8 mouse cellular contexts compared by ENCODE assay signal in genomic region chr13:51729887-51730361, GRCm38 (mm10).
A peak's percentile ranks its signal among the peaks of the same experiment; 100 is the strongest.
DNase-seq lines count a peak whose midpoint lies in the region; ATAC-seq and TF ChIP-seq lines count a peak whose summit lies in the region.

No protein-coding gene starts in this region.

- no peak for TF ChIP-seq POLR2A in ES-Bruce4 (IDR thresholded peaks at IDR 0.05; ENCODE audit: insufficient read depth, low read length)

- H3K4me3 ChIP-seq in heart, postnatal 0 days (ENCODE audit: low read depth, low read length): no peak overlapping the region
- H3K4me3 ChIP-seq in ES-Bruce4 (ENCODE audit: low read depth, low read length): no peak overlapping the region
- H3K4me3 ChIP-seq in embryonic facial prominence, embryonic 13.5 days: no peak overlapping the region
- no peak overlapping the region for H3K4me3 ChIP-seq in liver, embryonic 13.5 days (replicated peaks)

- H3K27me3 ChIP-seq in heart, postnatal 0 days (ENCODE audit: control insufficient read depth, insufficient read depth, low read length): no peaks in the 10 kb centered on the region
- H3K27me3 ChIP-seq in ES-Bruce4 (ENCODE audit: control insufficient read depth, insufficient read depth, low read length, poor library complexity, severe bottlenecking): no peaks in the 10 kb centered on the region
- H3K27me3 ChIP-seq in embryonic facial prominence, embryonic 13.5 days: no peaks in the 10 kb centered on the region
- H3K27me3 ChIP-seq in liver, embryonic 13.5 days: no peaks in the 10 kb centered on the region

- 7% methylated on average over 4 of the region's 4 CpGs for WGBS in heart, postnatal 0 days
- WGBS in embryonic facial prominence, embryonic 13.5 days: 8% methylated on average over 4 of the region's 4 CpGs
- 18% methylated on average over 4 of the region's 4 CpGs for WGBS in liver, embryonic 13.5 days (ENCODE audit: insufficient replicate concordance)

- no peak overlapping the region for H3K9ac ChIP-seq in heart, postnatal 0 days (replicated peaks; ENCODE audit: low read depth, low read length)
- no peak overlapping the region; the same call in 1 of the 2 replicates for H3K9ac ChIP-seq in ES-Bruce4 (ENCODE audit: low read depth, poor library complexity, severe bottlenecking)
- H3K9ac ChIP-seq in embryonic facial prominence, embryonic 13.5 days: no peak overlapping the region; the same call in 1 of the 2 replicates
- no peak overlapping the region for H3K9ac ChIP-seq in liver, embryonic 13.5 days

- TF ChIP-seq EP300 in heart, postnatal 0 days (IDR thresholded peaks at IDR 0.05; ENCODE audit: low read depth): no peak
- peak; percentile 78 for TF ChIP-seq EP300 in ES-Bruce4 (IDR thresholded peaks at IDR 0.05; ENCODE audit: insufficient read depth, low read depth, low read length)

- no peak for DNase-seq in heart, postnatal 0 days (ENCODE audit: low spot score)
- DNase-seq in heart, postnatal 36 days: no peak
- DNase-seq in liver, embryonic 13.5 days: no peak
- DNase-seq in adrenal gland, adult 18-20 months (ENCODE audit: low spot score in 2 of 2): no peak
- DNase-seq in yolk sac, embryonic 10.5 days (ENCODE audit: low spot score): no peak
- DNase-seq in adrenal gland, postnatal 36 days: no peak

- ATAC-seq in heart, postnatal 0 days (ENCODE audit: insufficient read depth, low read depth): peak; percentile 34; the same call in 1 of the 2 replicates
- no peak for ATAC-seq in embryonic facial prominence, embryonic 13.5 days (ENCODE audit: insufficient number of reproducible peaks, insufficient read depth, low FRiP score, low TSS enrichment, low read depth)
- ATAC-seq in liver, embryonic 13.5 days (ENCODE audit: low read depth): no peak

- no peak overlapping the region for H3K4me2 ChIP-seq in heart, postnatal 0 days (ENCODE audit: low read depth, low read length)
- no peak overlapping the region for H3K4me2 ChIP-seq in embryonic facial prominence, embryonic 13.5 days
- H3K4me2 ChIP-seq in liver, embryonic 13.5 days: no peak overlapping the region

- intact Hi-C loops in heart, postnatal 36 days (cut with DNase I): loop anchor here (5.0 kb wide), 2 partner anchors 62 to 82 kb away; partner anchors contain the start of gene Sema4d

- peaks cover 10% of the 10 kb centered on the region; the same call in 1 of the 2 replicates for H3K4me1 ChIP-seq in heart, postnatal 0 days (ENCODE audit: control insufficient read depth, insufficient read depth)
- peaks cover 21% of the 10 kb centered on the region for H3K4me1 ChIP-seq in ES-Bruce4 (ENCODE audit: control insufficient read depth, insufficient read depth, low read length)
- peaks cover 41% of the 10 kb centered on the region for H3K4me1 ChIP-seq in embryonic facial prominence, embryonic 13.5 days
- peaks cover 64% of the 10 kb centered on the region for H3K4me1 ChIP-seq in liver, embryonic 13.5 days (replicated peaks)

- no peaks in the 10 kb centered on the region for H3K9me3 ChIP-seq in heart, postnatal 0 days (replicated peaks; ENCODE audit: control insufficient read depth, low read length)
- H3K9me3 ChIP-seq in ES-Bruce4 (replicated peaks; ENCODE audit: control insufficient read depth, insufficient read depth, low read length, poor library complexity, severe bottlenecking): no peaks in the 10 kb centered on the region
- no peaks in the 10 kb centered on the region for H3K9me3 ChIP-seq in embryonic facial prominence, embryonic 13.5 days
- H3K9me3 ChIP-seq in liver, embryonic 13.5 days (replicated peaks): no peaks in the 10 kb centered on the region

- H3K36me3 ChIP-seq in heart, postnatal 0 days (replicated peaks; ENCODE audit: control insufficient read depth, insufficient read depth, low read length): no peaks in the 10 kb centered on the region
- no peaks in the 10 kb centered on the region for H3K36me3 ChIP-seq in ES-Bruce4 (ENCODE audit: control insufficient read depth, insufficient read depth, low read length, poor library complexity, severe bottlenecking)
- no peaks in the 10 kb centered on the region for H3K36me3 ChIP-seq in embryonic facial prominence, embryonic 13.5 days
- H3K36me3 ChIP-seq in liver, embryonic 13.5 days: peaks cover 1% of the 10 kb centered on the region; the same call in 1 of the 2 replicates

- H3K27ac ChIP-seq in heart, postnatal 0 days (ENCODE audit: low read depth): no peak overlapping the region
- peak overlapping the region; percentile 60 for H3K27ac ChIP-seq in ES-Bruce4 (ENCODE audit: insufficient read depth, low read length)
- H3K27ac ChIP-seq in embryonic facial prominence, embryonic 13.5 days: peak overlapping the region; percentile 69
- H3K27ac ChIP-seq in liver, embryonic 13.5 days: peak overlapping the region; percentile 47; the same call in 1 of the 2 replicates

- TF ChIP-seq CTCF in heart, postnatal 0 days (IDR thresholded peaks at IDR 0.05; ENCODE audit: low read depth): peak; percentile 49
- TF ChIP-seq CTCF in ES-Bruce4 (IDR thresholded peaks at IDR 0.05; ENCODE audit: low read depth, low read length): peak; percentile 48
